Mouse (Mus musculus): ENCODE measurements around the gene Nfatc4. TPM values are rescaled to one million over a fixed set of nuclear protein-coding genes. Genes with fewer than 3 reads are reported as not detected.
A peak's percentile ranks its signal among the peaks of the same experiment; 100 is the strongest.

Nfatc4 gene
- 22.0 and 24.8 TPM in 2 replicates for polyA plus RNA-seq (2016; fragmentation: Nextera tagmentation; extraction: Ambion mirVana)

DNA sequence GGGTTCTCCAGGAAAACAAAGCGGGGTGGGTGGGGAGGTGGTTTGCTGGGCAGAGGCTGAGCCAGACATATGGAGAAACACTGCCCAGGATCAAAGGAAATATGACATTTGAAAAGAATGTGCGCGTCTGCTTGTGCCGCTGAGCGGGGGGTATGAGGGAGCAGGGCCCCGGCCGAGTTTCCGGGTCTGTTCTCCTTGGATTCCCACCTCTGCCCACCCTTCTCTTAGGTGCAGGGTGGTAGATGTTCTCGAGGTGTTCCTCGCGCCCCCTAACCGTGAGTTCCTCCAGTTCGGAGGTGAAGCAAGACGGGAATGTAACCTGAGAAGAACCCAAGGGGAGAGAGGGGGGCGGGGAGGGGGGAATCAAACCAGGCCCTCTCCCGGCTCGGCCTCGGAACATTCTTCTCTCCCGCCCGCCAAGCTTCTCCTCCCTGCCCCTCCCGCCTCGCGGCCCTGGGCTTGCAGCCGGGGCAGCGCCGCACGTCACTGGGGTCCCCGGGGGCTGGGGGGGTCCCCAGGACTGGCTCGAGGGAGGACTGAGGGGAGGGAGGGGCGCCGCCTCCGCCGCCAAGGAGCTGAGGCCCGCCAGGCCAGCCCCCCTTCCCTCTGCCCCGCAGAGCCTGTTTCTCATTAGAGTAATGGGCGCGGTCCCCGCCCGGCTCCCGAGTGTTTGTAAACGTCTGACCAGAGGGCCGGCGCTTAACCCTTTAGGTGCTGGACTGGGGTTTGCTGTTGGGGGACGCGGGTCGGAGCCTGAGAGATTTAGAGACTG is at the start of gene Nfatc4:
Gene Nfatc4 (plus strand): TSS at position 154 of the 772 bp plus-strand sequence.
- H3K36me3 ChIP-seq: no peaks in the 10 kb centered on the region
- no peaks in the 10 kb centered on the region for H3K9me3 ChIP-seq
- H3K9ac ChIP-seq: peak within 1 kb of the TSS; percentile 69
- H3K27ac ChIP-seq: peak within 1 kb of the TSS; percentile 69
- WGBS: under 1% methylated on average over 46 of the region's 46 CpGs
- ATAC-seq (ENCODE audit: low FRiP score, low read depth): peak; percentile 70
- H3K27me3 ChIP-seq (replicated peaks): peaks cover 21% of the 10 kb centered on the region
- peaks cover 27% of the 10 kb centered on the region for H3K4me1 ChIP-seq
- H3K4me3 ChIP-seq: peak within 1 kb of the TSS; percentile 58
- H3K4me2 ChIP-seq (replicated peaks): peak within 1 kb of the TSS; percentile 85

DNA sequence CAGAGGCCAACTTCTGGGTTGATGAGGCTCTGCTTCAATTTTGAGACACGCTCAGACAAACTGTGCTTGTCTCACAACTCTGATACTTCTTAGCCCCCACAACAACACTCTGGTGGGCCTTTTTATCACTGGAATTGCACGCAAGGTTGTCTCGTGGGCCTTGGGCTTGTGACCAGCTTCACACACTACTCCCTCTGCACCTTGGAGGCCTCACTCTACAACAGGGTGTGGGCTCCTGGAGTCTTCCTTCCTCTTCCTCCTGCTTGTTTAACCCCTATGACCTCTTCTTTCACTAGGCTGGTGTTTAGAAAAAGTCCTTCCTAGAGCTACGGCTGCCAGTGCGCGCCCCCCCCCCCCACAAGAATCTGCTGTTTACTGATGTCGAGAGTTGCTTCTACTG is 46.2 kb upstream of the Nfatc4 start:
- Histone ChIP-seq H3K36me3 (no peaks in the 10 kb centered on the region), H3K4me2 (replicated peaks) (no peak overlapping the region), H3K4me1 (no peaks in the 10 kb centered on the region), H3K9ac (no peak overlapping the region), H3K27ac (no peak overlapping the region), H3K9me3 (no peaks in the 10 kb centered on the region), H3K4me3 (no peak overlapping the region), H3K27me3 (replicated peaks) (peaks cover 14% of the 10 kb centered on the region)
- no peak for ATAC-seq (ENCODE audit: low FRiP score, low read depth)
- 76% methylated on average over 7 of the region's 7 CpGs for WGBS

DNA sequence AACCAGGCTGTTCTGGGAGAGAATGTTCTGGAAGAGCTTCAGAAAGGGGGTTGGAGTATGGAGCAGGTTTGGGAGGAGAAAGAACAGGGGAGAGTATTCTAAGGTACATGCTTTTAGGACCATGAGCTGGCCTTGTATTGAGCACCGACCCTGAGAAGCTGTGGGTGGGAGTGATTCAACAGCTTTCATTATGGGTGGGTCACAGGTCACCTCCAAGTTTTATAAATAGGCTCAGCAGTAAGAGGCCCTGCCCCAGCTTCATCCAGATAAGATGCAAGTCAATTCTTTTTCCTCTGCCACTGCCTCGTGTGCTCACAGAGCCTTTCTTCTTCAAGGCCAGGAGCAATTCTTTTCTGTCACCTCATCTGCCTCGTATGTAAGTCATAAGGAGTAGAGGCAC is 45.8 kb upstream of the Nfatc4 start:
- H3K9me3 ChIP-seq: no peaks in the 10 kb centered on the region
- H3K27me3 ChIP-seq (replicated peaks): peaks cover 18% of the 10 kb centered on the region
- H3K4me3 ChIP-seq: no peak overlapping the region
- no peak overlapping the region for H3K9ac ChIP-seq
- ATAC-seq (ENCODE audit: low FRiP score, low read depth): no peak
- H3K27ac ChIP-seq: no peak overlapping the region
- H3K36me3 ChIP-seq: no peaks in the 10 kb centered on the region
- 59% methylated on average over 3 of the region's 3 CpGs for WGBS
- H3K4me1 ChIP-seq: no peaks in the 10 kb centered on the region
- H3K4me2 ChIP-seq (replicated peaks): no peak overlapping the region

DNA sequence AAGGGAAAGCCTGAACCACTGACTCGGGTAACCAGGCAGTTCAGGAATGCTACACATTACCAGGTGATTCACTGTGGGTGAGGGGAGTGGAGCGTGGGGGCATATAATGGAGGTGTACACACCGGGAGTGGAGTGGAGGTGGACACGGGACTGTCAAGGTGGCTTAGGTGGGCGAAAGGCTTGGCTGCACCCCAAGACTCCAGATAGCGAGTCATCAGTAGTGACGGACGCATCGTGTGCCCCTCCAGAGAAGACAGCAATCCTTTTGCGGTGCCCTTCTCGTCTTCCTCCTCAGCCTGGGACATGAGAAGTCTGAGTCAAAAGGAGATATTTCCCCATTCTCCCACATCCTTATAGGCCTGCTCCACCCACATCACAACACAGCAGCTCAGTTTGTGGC is 45.1 kb upstream of the Nfatc4 start:
- no peaks in the 10 kb centered on the region for H3K36me3 ChIP-seq
- no peak overlapping the region for H3K4me2 ChIP-seq (replicated peaks)
- ATAC-seq (ENCODE audit: low FRiP score, low read depth): no peak
- no peak overlapping the region for H3K4me3 ChIP-seq
- H3K27me3 ChIP-seq (replicated peaks): peaks cover 24% of the 10 kb centered on the region
- 87% methylated on average over 11 of the region's 11 CpGs for WGBS
- no peak overlapping the region for H3K27ac ChIP-seq
- H3K9me3 ChIP-seq: no peaks in the 10 kb centered on the region
- H3K9ac ChIP-seq: no peak overlapping the region
- no peaks in the 10 kb centered on the region for H3K4me1 ChIP-seq

DNA sequence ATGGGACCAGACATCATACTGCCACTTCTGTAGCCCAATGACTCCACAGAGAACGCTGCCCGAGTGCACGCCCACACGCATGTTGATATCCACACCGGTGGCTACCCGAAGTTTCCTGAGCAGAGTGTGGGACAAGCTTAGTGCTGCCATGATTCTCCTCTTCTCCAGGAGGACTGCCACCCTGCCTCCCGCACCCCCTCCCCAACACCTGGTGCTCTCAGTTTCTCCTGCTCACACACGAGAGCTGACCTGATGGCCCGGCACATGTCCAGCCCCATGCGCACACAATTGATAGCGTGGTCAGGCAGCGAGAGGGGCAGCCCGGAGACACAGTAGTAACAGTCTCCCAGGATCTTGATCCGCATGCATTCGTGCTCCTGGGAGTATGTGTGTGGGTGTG is 44.3 kb upstream of the Nfatc4 start:
- Histone ChIP-seq H3K27ac (no peak overlapping the region), H3K4me1 (no peaks in the 10 kb centered on the region), H3K36me3 (no peaks in the 10 kb centered on the region), H3K27me3 (replicated peaks) (peaks cover 33% of the 10 kb centered on the region), H3K9ac (no peak overlapping the region), H3K4me2 (replicated peaks) (no peak overlapping the region), H3K9me3 (no peaks in the 10 kb centered on the region), H3K4me3 (no peak overlapping the region)
- ATAC-seq (ENCODE audit: low FRiP score, low read depth): no peak
- 91% methylated on average over 15 of the region's 15 CpGs for WGBS

DNA sequence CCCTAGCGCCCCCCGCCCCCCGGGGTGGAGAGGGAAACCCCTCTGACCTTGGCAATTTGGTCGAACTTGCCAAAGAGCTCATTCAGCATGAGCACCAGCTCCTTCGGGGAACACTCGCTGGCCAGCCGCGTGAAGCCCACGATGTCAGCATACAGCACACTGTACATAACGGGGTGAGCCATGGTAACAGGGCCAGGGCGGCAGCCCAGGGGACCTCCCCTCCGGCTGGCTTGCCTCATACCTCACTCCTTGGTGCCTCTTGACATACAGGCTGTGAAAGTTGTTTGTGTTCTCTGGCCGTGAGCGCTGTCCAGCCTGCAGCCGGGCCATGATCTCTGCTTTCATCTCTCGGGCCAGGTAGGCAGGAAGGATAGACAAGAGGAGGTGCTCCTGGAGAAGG is 43.3 kb upstream of the Nfatc4 start:
- WGBS: 66% methylated on average over 16 of the region's 16 CpGs
- H3K4me3 ChIP-seq: no peak overlapping the region
- H3K9ac ChIP-seq: 0 out of 2 replicates have a peak overlapping the region, but pooled peaks have one; percentile 17
- no peak overlapping the region for H3K27ac ChIP-seq
- no peak overlapping the region for H3K4me2 ChIP-seq (replicated peaks)
- 0 out of 2 replicates have a peak, but pooled peaks cover 3% of the 10 kb centered on the region for H3K4me1 ChIP-seq
- H3K27me3 ChIP-seq (replicated peaks): peaks cover 37% of the 10 kb centered on the region
- no peak for ATAC-seq (ENCODE audit: low FRiP score, low read depth)
- H3K9me3 ChIP-seq: no peaks in the 10 kb centered on the region
- no peaks in the 10 kb centered on the region for H3K36me3 ChIP-seq

DNA sequence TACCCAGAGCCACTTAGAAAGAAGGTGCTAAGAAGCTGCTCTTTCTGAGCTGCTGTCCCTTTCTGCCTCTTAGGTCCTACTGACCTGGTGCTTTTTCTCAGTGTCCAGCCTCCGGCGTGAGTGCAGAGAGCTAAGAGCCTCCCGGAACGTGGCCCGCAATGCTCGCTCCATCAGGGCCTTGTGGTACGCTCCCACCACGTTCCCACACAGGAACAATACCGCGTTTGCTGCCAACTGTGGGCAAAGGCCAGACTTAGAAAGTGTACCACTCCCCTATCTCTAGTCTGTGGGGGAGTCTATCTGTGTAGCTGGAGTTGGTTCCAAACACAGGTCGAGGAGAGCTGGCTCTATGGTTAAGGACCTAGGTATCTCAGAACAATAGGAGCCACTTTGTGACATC is 42.2 kb upstream of the Nfatc4 start:
- H3K9ac ChIP-seq: no peak overlapping the region
- WGBS: 86% methylated on average over 11 of the region's 11 CpGs
- 0 out of 2 replicates have a peak, but pooled peaks have one; percentile 6 for ATAC-seq (ENCODE audit: low FRiP score, low read depth)
- H3K4me1 ChIP-seq: 0 out of 2 replicates have a peak, but pooled peaks cover 3% of the 10 kb centered on the region
- no peak overlapping the region for H3K4me3 ChIP-seq
- H3K9me3 ChIP-seq: no peaks in the 10 kb centered on the region
- H3K36me3 ChIP-seq: no peaks in the 10 kb centered on the region
- no peak overlapping the region for H3K27ac ChIP-seq
- H3K4me2 ChIP-seq (replicated peaks): no peak overlapping the region
- H3K27me3 ChIP-seq (replicated peaks): peaks cover 46% of the 10 kb centered on the region

DNA sequence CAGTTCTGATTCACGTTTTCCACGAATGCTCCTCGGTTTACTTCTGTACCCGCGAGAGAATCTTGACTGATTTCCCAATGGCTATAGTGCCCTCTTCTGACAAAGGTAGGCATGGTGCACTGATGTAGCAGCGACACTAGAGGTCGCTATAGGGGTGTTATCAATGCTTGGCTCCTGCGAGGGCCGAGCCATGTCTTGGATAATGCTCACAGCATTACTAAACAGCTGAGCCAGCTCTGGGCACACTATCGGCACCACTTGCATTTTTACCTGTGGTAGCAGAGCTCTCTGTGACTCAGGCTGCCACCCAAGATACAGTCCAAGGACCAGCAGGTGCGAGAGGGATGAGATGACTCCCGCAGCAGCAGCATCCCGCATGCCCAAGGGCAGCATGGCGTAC is 41.6 kb upstream of the Nfatc4 start:
- H3K4me3 ChIP-seq: peak overlapping the region; percentile 3; the same call in 1 of the 2 replicates
- H3K9me3 ChIP-seq: no peaks in the 10 kb centered on the region
- 0 out of 2 replicates have a peak, but pooled peaks cover 3% of the 10 kb centered on the region for H3K4me1 ChIP-seq
- peaks cover 52% of the 10 kb centered on the region for H3K27me3 ChIP-seq (replicated peaks)
- no peaks in the 10 kb centered on the region for H3K36me3 ChIP-seq
- no peak overlapping the region for H3K27ac ChIP-seq
- 19% methylated on average over 14 of the region's 14 CpGs for WGBS
- peak overlapping the region; percentile 45 for H3K4me2 ChIP-seq (replicated peaks)
- H3K9ac ChIP-seq: no peak overlapping the region
- peak; percentile 68 for ATAC-seq (ENCODE audit: low FRiP score, low read depth)

DNA sequence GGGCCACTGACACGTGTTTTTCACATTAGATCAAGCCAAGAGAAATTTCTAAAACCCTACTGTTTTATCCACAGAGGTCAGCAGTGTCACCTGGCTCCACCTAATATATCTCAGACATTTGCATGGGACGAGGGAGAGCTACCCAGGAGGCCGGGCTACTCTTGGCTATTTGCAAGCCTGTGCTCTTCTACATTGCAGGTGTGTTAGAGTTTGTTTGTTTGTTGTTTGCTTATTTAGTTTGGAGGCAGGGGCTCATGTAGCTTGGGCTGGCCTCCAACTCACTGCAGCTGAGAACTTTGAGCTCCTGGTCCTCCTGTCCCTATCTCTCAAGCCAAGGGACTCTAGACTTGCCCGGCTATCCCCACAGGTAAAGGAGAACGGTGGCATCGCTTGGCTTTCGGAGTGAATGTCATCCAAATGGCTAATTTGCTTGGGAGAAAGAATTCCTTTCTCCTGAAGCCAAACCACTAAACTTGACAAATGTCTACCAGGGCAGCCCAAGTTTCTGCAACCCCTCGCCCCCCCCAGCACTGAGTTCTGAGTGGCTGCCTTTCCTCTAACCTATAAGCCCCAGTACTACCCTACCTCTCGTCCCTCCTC is 40.5 kb upstream of the Nfatc4 start:
- H3K4me1 ChIP-seq: 0 out of 2 replicates have a peak, but pooled peaks cover 3% of the 10 kb centered on the region
- H3K36me3 ChIP-seq: no peaks in the 10 kb centered on the region
- peak overlapping the region; percentile 51 for H3K4me2 ChIP-seq (replicated peaks)
- H3K27me3 ChIP-seq (replicated peaks): peaks cover 63% of the 10 kb centered on the region
- no peaks in the 10 kb centered on the region for H3K9me3 ChIP-seq
- no peak overlapping the region for H3K9ac ChIP-seq
- no peak for ATAC-seq (ENCODE audit: low FRiP score, low read depth)
- H3K4me3 ChIP-seq: no peak overlapping the region
- 51% methylated on average over 9 of the region's 9 CpGs for WGBS
- H3K27ac ChIP-seq: no peak overlapping the region

DNA sequence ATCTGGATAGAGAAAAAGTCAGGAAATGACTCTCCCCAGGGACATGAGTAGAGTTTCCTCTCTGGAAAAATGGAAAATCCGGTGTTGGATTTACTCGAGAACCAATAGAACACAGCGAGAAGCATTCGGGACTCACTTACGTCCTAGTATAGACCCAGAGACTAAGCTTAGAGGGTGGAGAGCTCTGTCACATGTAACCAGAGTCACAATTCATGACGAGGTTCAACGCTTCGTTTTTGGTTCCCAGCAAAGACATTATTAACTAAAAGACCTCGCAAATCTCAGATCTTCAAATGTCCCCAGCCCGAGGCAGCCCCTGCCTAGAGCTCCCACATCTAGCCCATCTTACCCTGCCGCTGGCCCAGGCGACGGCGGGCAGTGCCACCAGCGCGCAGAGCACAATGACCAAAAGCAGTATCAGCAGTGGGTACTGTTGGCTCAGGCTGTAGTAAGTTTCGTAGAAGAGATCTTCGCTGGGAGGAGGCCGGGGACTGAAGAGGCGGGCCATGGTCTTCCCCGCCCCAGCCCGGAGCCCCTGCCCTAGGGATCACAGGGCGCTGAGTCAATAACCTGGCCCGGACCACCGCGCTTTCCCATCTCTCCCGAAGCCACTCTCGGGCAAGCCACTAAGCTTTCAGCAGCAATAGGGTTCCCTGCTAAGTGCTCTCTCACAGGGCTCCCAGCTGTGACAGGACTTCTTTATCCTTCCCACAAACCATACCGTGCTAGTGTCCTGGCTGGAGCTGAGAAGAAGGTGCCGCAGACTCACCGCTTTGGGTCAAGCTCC is 39.6 kb upstream of the Nfatc4 start:
- WGBS: 3% methylated on average over 31 of the region's 31 CpGs
- H3K4me3 ChIP-seq: peak overlapping the region; percentile 26
- ATAC-seq (ENCODE audit: low FRiP score, low read depth): no peak
- peaks cover 72% of the 10 kb centered on the region for H3K27me3 ChIP-seq (replicated peaks)
- no peaks in the 10 kb centered on the region for H3K9me3 ChIP-seq
- H3K36me3 ChIP-seq: no peaks in the 10 kb centered on the region
- H3K4me1 ChIP-seq: peaks cover 6% of the 10 kb centered on the region
- H3K27ac ChIP-seq: no peak overlapping the region
- peak overlapping the region; percentile 26; the same call in 1 of the 2 replicates for H3K9ac ChIP-seq
- peak overlapping the region; percentile 51 for H3K4me2 ChIP-seq (replicated peaks)

DNA sequence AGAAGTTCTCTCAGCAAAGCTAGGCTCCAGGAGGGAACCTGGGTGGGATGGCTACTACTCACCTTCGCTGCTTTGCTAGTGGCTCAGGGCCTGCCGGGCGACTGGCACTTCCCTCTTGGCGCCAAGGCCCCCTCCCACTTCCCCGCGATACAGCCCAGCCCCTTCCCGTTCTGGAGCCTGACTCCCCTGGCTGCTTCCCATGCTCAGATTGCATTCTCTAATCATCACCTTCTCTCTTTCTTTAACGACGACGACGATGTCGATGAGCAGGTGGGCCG is 39.0 kb upstream of the Nfatc4 start, which contains the start of gene Adcy4:
Gene Adcy4 (minus strand): TSS at position 138 of the 278 bp plus-strand sequence.
- no peak for ATAC-seq (ENCODE audit: low FRiP score, low read depth)
- Histone ChIP-seq H3K4me3 (peak within 1 kb of the TSS; percentile 26), H3K9me3 (no peaks in the 10 kb centered on the region), H3K9ac (peak within 1 kb of the TSS; percentile 26; the same call in 1 of the 2 replicates), H3K4me2 (replicated peaks) (peak within 1 kb of the TSS; percentile 51), H3K36me3 (no peaks in the 10 kb centered on the region), H3K27me3 (replicated peaks) (peaks cover 78% of the 10 kb centered on the region), H3K4me1 (peaks cover 12% of the 10 kb centered on the region), H3K27ac (no peak within 1 kb of the TSS)
- 5% methylated on average over 13 of the region's 13 CpGs for WGBS

DNA sequence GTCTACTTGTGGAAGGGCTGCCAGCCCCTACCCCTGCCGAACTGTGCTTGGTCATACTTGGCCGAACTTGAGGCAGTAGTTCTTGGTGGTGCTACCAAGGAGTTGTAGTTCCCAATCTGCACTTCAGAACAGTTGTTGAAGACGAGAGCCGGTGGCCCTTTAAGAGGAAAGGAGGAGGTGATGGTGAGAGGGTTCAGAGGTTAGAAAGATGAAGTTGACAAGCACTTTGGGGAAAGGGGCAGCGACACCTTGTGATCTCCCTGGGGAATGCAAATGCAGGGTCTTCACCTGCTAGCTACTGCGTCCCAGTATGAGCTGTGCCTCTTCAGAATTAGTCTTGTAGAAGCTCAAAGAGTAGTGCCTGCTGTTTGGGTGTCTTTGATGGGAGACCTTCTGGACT is 37.7 kb upstream of the Nfatc4 start:
- H3K27me3 ChIP-seq (replicated peaks): peaks cover 88% of the 10 kb centered on the region
- H3K9ac ChIP-seq: no peak overlapping the region
- no peaks in the 10 kb centered on the region for H3K36me3 ChIP-seq
- H3K9me3 ChIP-seq: no peaks in the 10 kb centered on the region
- no peak for ATAC-seq (ENCODE audit: low FRiP score, low read depth)
- no peak overlapping the region for H3K27ac ChIP-seq
- WGBS: 28% methylated on average over 6 of the region's 6 CpGs
- H3K4me2 ChIP-seq (replicated peaks): no peak overlapping the region
- H3K4me1 ChIP-seq: peaks cover 12% of the 10 kb centered on the region
- H3K4me3 ChIP-seq: no peak overlapping the region
